Mouse (Mus musculus): Measurements from ENCODE around the gene Msh2. TPM values are rescaled to one million over a fixed set of nuclear protein-coding genes. Genes with fewer than 3 reads are reported as not detected.
A peak's percentile ranks its signal among the peaks of the same experiment; 100 is the strongest.

The Msh2 gene
- polyA plus RNA-seq, 1 experiment from 2014 or later, result 59.5 TPM

GRCm38 (mm10) chr17:87739835-87740234 is 67.7 kb downstream of the Msh2 start:
- Histone ChIP-seq H3K4me1 (ENCODE audit: control insufficient read depth, insufficient read depth, low read length) (no peaks in the 10 kb centered on the region), H3K4me3 (ENCODE audit: low read length) (no peak overlapping the region), H3K36me3 (ENCODE audit: control insufficient read depth, insufficient read depth, low read length) (no peaks in the 10 kb centered on the region), H3K27ac (ENCODE audit: low read length) (no peak overlapping the region), H3K4me2 (ENCODE audit: low read depth, low read length) (no peak overlapping the region), H3K27me3 (replicated peaks; ENCODE audit: control insufficient read depth, insufficient read depth, low read length) (peaks cover 15% of the 10 kb centered on the region), H3K9ac (ENCODE audit: low read depth, low read length) (no peak overlapping the region), H3K9me3 (ENCODE audit: control insufficient read depth, low read length) (no peaks in the 10 kb centered on the region)
- 38% methylated on average over 1 of the region's 1 CpGs for WGBS
- no peak for ATAC-seq

GRCm38 (mm10) chr17:87744985-87745925 is 73.1 kb downstream of the Msh2 start:
- no peak overlapping the region for H3K27ac ChIP-seq (ENCODE audit: low read length)
- 11% methylated on average over 32 of the region's 32 CpGs for WGBS
- peak; percentile 39; the same call in 1 of the 2 replicates for ATAC-seq
- peak overlapping the region; percentile 53 for H3K9ac ChIP-seq (ENCODE audit: low read depth, low read length)
- no peaks in the 10 kb centered on the region for H3K9me3 ChIP-seq (ENCODE audit: control insufficient read depth, low read length)
- peaks cover 11% of the 10 kb centered on the region for H3K4me1 ChIP-seq (ENCODE audit: control insufficient read depth, insufficient read depth, low read length)
- H3K27me3 ChIP-seq (replicated peaks; ENCODE audit: control insufficient read depth, insufficient read depth, low read length), result peaks cover 48% of the 10 kb centered on the region
- H3K4me2 ChIP-seq (ENCODE audit: low read depth, low read length), result peak overlapping the region; percentile 100
- H3K36me3 ChIP-seq (ENCODE audit: control insufficient read depth, insufficient read depth, low read length), result no peaks in the 10 kb centered on the region
- H3K4me3 ChIP-seq (ENCODE audit: low read length), result peak overlapping the region; percentile 71

- H3K27ac ChIP-seq (ENCODE audit: low read length), result no peak overlapping the region
- no peaks in the 10 kb centered on the region for H3K36me3 ChIP-seq (ENCODE audit: control insufficient read depth, insufficient read depth, low read length)
- WGBS, result 3% methylated on average over 101 of the region's 101 CpGs
- H3K4me2 ChIP-seq (ENCODE audit: low read depth, low read length), result peak overlapping the region; percentile 100
- H3K4me1 ChIP-seq (ENCODE audit: control insufficient read depth, insufficient read depth, low read length), result peaks cover 11% of the 10 kb centered on the region
- peaks cover 48% of the 10 kb centered on the region for H3K27me3 ChIP-seq (replicated peaks; ENCODE audit: control insufficient read depth, insufficient read depth, low read length)
- H3K9ac ChIP-seq (ENCODE audit: low read depth, low read length), result peak overlapping the region; percentile 53
- no peaks in the 10 kb centered on the region for H3K9me3 ChIP-seq (ENCODE audit: control insufficient read depth, low read length)
- peak overlapping the region; percentile 71 for H3K4me3 ChIP-seq (ENCODE audit: low read length)
- peak; percentile 82 for ATAC-seq
Measured at GRCm38 (mm10) chr17:87745926-87746888, 74.1 kb downstream of the Msh2 start.

- no peaks in the 10 kb centered on the region for H3K9me3 ChIP-seq (ENCODE audit: control insufficient read depth, low read length)
Measured at GRCm38 (mm10) chr17:87760315-87760714, 88.2 kb downstream of the Msh2 start.

GRCm38 (mm10) chr17:87763146-87763545 is 91.0 kb downstream of the Msh2 start:
- Histone ChIP-seq H3K36me3 (ENCODE audit: control insufficient read depth, insufficient read depth, low read length) (no peaks in the 10 kb centered on the region), H3K27ac (ENCODE audit: low read length) (no peak overlapping the region), H3K4me2 (ENCODE audit: low read depth, low read length) (no peak overlapping the region), H3K9ac (ENCODE audit: low read depth, low read length) (no peak overlapping the region), H3K27me3 (replicated peaks; ENCODE audit: control insufficient read depth, insufficient read depth, low read length) (no peaks in the 10 kb centered on the region), H3K4me1 (ENCODE audit: control insufficient read depth, insufficient read depth, low read length) (no peaks in the 10 kb centered on the region), H3K4me3 (ENCODE audit: low read length) (no peak overlapping the region), H3K9me3 (ENCODE audit: control insufficient read depth, low read length) (no peaks in the 10 kb centered on the region)
- ATAC-seq, result no peak
- 51% methylated on average over 7 of the region's 7 CpGs for WGBS

More at GRCm38 (mm10) chr17:87760315-87760714, 88.2 kb downstream of the Msh2 start:
- Histone ChIP-seq H3K27ac (ENCODE audit: low read length) (no peak overlapping the region), H3K4me2 (ENCODE audit: low read depth, low read length) (no peak overlapping the region), H3K27me3 (replicated peaks; ENCODE audit: control insufficient read depth, insufficient read depth, low read length) (no peaks in the 10 kb centered on the region), H3K4me3 (ENCODE audit: low read length) (no peak overlapping the region), H3K36me3 (ENCODE audit: control insufficient read depth, insufficient read depth, low read length) (no peaks in the 10 kb centered on the region), H3K4me1 (ENCODE audit: control insufficient read depth, insufficient read depth, low read length) (no peaks in the 10 kb centered on the region), H3K9ac (ENCODE audit: low read depth, low read length) (no peak overlapping the region)
- WGBS, result 88% methylated on average over 4 of the region's 4 CpGs
- no peak for ATAC-seq

- Histone ChIP-seq H3K27me3 (replicated peaks; ENCODE audit: control insufficient read depth, insufficient read depth, low read length) (no peaks in the 10 kb centered on the region), H3K27ac (ENCODE audit: low read length) (no peak overlapping the region), H3K9ac (ENCODE audit: low read depth, low read length) (no peak overlapping the region), H3K9me3 (ENCODE audit: control insufficient read depth, low read length) (no peaks in the 10 kb centered on the region), H3K4me1 (ENCODE audit: control insufficient read depth, insufficient read depth, low read length) (no peaks in the 10 kb centered on the region), H3K36me3 (ENCODE audit: control insufficient read depth, insufficient read depth, low read length) (no peaks in the 10 kb centered on the region), H3K4me3 (ENCODE audit: low read length) (no peak overlapping the region), H3K4me2 (ENCODE audit: low read depth, low read length) (no peak overlapping the region)
- ATAC-seq, result no peak
- 94% methylated on average over 11 of the region's 11 CpGs for WGBS
Measured at GRCm38 (mm10) chr17:87765031-87765430, 92.9 kb downstream of the Msh2 start.

GRCm38 (mm10) chr17:87766888-87767287 is 94.8 kb downstream of the Msh2 start:
- 83% methylated on average over 6 of the region's 6 CpGs for WGBS
- no peak overlapping the region for H3K4me3 ChIP-seq (ENCODE audit: low read length)
- no peak for ATAC-seq

GRCm38 (mm10) chr17:87770766-87771165 is 98.6 kb downstream of the Msh2 start:
- no peak overlapping the region for H3K27ac ChIP-seq (ENCODE audit: low read length)
- WGBS, result 39% methylated on average over 5 of the region's 5 CpGs

More at GRCm38 (mm10) chr17:87766888-87767287, 94.8 kb downstream of the Msh2 start:
- Histone ChIP-seq H3K36me3 (ENCODE audit: control insufficient read depth, insufficient read depth, low read length) (no peaks in the 10 kb centered on the region), H3K9me3 (ENCODE audit: control insufficient read depth, low read length) (no peaks in the 10 kb centered on the region), H3K27me3 (replicated peaks; ENCODE audit: control insufficient read depth, insufficient read depth, low read length) (no peaks in the 10 kb centered on the region), H3K27ac (ENCODE audit: low read length) (no peak overlapping the region), H3K4me2 (ENCODE audit: low read depth, low read length) (no peak overlapping the region), H3K9ac (ENCODE audit: low read depth, low read length) (no peak overlapping the region), H3K4me1 (ENCODE audit: control insufficient read depth, insufficient read depth, low read length) (no peaks in the 10 kb centered on the region)

GRCm38 (mm10) chr17:87773175-87773574 is 101.0 kb downstream of the Msh2 start:
- Histone ChIP-seq H3K4me2 (ENCODE audit: low read depth, low read length) (no peak overlapping the region), H3K36me3 (ENCODE audit: control insufficient read depth, insufficient read depth, low read length) (no peaks in the 10 kb centered on the region), H3K27ac (ENCODE audit: low read length) (no peak overlapping the region), H3K9ac (ENCODE audit: low read depth, low read length) (no peak overlapping the region), H3K4me3 (ENCODE audit: low read length) (no peak overlapping the region), H3K4me1 (ENCODE audit: control insufficient read depth, insufficient read depth, low read length) (no peaks in the 10 kb centered on the region), H3K9me3 (ENCODE audit: control insufficient read depth, low read length) (no peaks in the 10 kb centered on the region), H3K27me3 (replicated peaks; ENCODE audit: control insufficient read depth, insufficient read depth, low read length) (no peaks in the 10 kb centered on the region)
- no peak for ATAC-seq
- 80% methylated on average over 3 of the region's 3 CpGs for WGBS

More at GRCm38 (mm10) chr17:87770766-87771165, 98.6 kb downstream of the Msh2 start:
- no peak overlapping the region for H3K4me2 ChIP-seq (ENCODE audit: low read depth, low read length)
- H3K36me3 ChIP-seq (ENCODE audit: control insufficient read depth, insufficient read depth, low read length), result no peaks in the 10 kb centered on the region
- H3K4me3 ChIP-seq (ENCODE audit: low read length), result no peak overlapping the region
- H3K9me3 ChIP-seq (ENCODE audit: control insufficient read depth, low read length), result no peaks in the 10 kb centered on the region
- ATAC-seq, result no peak
- no peak overlapping the region for H3K9ac ChIP-seq (ENCODE audit: low read depth, low read length)
- H3K27me3 ChIP-seq (replicated peaks; ENCODE audit: control insufficient read depth, insufficient read depth, low read length), result no peaks in the 10 kb centered on the region
- H3K4me1 ChIP-seq (ENCODE audit: control insufficient read depth, insufficient read depth, low read length), result no peaks in the 10 kb centered on the region
